Mouse (Mus musculus) frontal cortex, postnatal 36 days (tissue): ENCODE measurements around the gene Cmtm1.
"Not testable (repeated sequence)": the region's sequence is repeated elsewhere in the genome, so short reads cannot be mapped to it uniquely, and the experiment has no call there.

Source experiments
- DNase-seq, 2 experiments: peaks; one replicate each; pipeline ENCODE4 v3.0.0; 2022; ENCODE audit warnings: low spot score in 2 of 2

Cmtm1 gene

GRCm38 (mm10) chr8:104309441-104310155 lies at the start of gene Cmtm1, which contains the start of gene Gm45711:
Gene Cmtm1 (minus strand): TSS chr8:104310145.
Gene Gm45711 (minus strand): TSS chr8:104310081.
- DNase-seq = not testable (repeated sequence)

DNA sequence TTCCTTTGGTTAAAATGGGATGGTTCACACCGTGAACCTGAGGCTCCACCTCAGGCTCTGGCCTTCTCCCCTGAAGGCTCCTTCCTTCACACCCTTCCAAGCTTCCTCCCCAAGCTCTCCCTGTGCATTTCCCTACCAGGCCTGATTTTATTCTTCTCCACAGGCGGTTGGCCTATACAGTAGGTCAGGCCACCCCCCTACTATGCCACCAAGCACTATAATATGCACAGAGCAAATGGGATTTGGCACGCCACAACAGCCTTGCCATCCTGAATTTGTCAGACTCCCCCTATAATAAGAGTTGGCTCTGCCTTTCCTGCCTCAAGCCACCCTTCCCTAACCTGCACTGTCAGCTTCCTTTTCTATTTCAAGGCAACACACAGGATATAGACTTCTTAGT lies 48.7 kb upstream of the Cmtm1 start:
- no peak for DNase-seq

- no peak for DNase-seq
Observed at GRCm38 (mm10) chr8:104354504-104354903, 44.6 kb upstream of the Cmtm1 start.

DNA sequence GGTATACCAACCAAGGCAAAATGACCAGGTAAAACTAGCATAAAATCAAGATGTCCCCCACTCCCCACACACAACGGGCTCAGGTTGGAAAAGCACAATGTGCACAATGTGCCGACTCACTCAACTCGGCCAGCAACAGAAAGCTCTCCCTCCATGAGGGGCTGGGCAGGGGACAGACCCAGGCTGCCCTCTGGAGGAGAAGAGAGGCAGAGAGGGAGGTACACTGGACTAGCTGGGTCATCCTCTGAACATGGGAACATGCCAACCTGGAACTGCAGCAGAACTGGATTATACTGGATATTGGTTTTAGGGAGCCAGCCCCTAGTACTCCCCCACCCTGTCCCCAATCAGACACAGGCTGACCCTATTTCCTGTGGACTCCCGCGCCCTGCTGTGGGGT lies 43.2 kb upstream of the Cmtm1 start:
- no peak for DNase-seq

- DNase-seq = no peak
Observed at GRCm38 (mm10) chr8:104350047-104350446, 40.1 kb upstream of the Cmtm1 start.

- DNase-seq = no peak
Observed at GRCm38 (mm10) chr8:104348971-104349370, 39.0 kb upstream of the Cmtm1 start.

- no peak for DNase-seq
Observed at GRCm38 (mm10) chr8:104346706-104347105, 36.8 kb upstream of the Cmtm1 start.

- DNase-seq = no peak
Observed at GRCm38 (mm10) chr8:104344622-104345021, 34.7 kb upstream of the Cmtm1 start.

GRCm38 (mm10) chr8:104343957-104344356 lies 34.0 kb upstream of the Cmtm1 start:
- DNase-seq = peak; percentile 82 to 84

- no peak for DNase-seq
Observed at GRCm38 (mm10) chr8:104342426-104342825, 32.5 kb upstream of the Cmtm1 start.

DNA sequence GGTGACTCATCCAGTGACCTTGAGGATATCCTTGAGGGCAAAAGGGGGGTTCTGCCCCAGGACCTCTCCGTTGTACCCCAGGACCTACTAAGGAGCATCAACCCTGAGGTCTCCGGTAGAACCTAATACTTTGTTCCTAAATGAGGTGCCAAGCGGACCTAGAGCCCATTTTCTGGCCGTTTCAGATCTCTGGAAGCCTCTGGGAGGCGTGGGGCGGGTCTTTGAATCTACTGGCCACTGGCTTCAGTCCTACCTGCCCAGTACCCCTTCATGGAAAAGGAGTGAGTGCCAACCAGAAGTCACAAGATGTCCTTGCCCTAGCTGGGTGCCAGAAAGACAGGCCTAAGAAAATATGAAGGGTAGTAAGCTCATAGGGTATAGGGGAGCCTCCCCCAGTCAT lies 31.7 kb upstream of the Cmtm1 start:
- DNase-seq = no peak

- no peak for DNase-seq
Observed at GRCm38 (mm10) chr8:104341106-104341561, 31.2 kb upstream of the Cmtm1 start.

GRCm38 (mm10) chr8:104340233-104341105 lies 30.5 kb upstream of the Cmtm1 start:
- DNase-seq = peak; percentile 40 to 41

DNA sequence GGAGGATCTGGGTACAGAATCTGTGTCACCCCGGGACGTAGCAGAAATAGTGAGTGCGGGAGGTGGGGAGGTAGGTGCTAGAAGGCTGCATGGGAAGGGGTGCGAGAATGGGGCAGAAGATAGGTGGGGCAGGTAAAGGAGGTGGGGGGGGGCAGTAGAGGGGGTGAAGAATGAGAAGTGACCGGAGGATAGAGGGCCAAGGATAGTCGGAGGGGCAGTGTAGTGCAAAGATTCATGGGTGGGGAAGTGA lies 30.0 kb upstream of the Cmtm1 start:
- DNase-seq = no peak

- no peak for DNase-seq
Observed at GRCm38 (mm10) chr8:104339229-104339982, 29.5 kb upstream of the Cmtm1 start, which contains the start of gene Cmtm3. Gene Cmtm3 (plus strand): TSS chr8:104339410.

DNA sequence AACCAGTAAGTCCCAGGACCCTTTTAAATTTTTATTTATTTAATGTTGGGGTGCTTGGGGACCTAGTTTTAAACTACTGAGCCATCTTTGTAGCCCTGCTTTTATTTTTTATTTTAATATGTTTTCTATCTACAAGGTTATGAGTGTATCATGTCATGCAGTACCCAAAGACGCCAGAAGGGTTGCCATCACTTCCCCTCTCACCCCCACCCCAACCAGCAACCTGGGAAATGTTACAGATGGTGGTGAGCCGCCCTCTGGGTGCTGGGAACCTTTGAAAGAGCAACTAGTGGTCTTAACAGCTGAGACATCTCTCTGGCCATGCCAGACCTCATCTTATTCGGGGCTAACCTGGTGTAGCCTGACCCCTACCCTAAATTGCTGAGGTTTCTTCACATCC lies 27.9 kb upstream of the Cmtm1 start:
- no peak for DNase-seq

GRCm38 (mm10) chr8:104336806-104337205 lies 26.9 kb upstream of the Cmtm1 start:
- DNase-seq = no peak

GRCm38 (mm10) chr8:104334196-104334595 lies 24.3 kb upstream of the Cmtm1 start:
- DNase-seq = no peak

DNA sequence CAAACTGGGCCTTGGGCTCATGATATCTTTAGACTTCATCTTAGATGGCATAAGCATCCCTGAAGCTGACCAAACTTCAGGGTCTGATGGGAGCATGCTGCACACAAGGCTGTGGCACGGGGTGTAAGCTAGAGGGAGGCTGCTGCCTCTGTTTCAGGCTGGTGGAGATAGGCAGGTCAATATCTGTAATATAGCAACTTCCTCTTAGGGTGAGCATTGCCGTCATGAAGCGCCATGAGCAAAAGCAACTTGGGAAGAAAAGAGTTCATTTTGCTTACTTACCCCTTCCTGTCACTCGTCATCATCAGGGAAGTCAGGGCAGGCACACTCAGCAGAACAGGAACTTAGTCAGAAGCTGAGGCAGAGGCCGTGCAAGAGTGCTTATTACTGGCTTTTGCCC lies 23.8 kb upstream of the Cmtm1 start:
- no peak for DNase-seq

GRCm38 (mm10) chr8:104332665-104333631 lies 23.0 kb upstream of the Cmtm1 start:
- DNase-seq = no peak

DNA sequence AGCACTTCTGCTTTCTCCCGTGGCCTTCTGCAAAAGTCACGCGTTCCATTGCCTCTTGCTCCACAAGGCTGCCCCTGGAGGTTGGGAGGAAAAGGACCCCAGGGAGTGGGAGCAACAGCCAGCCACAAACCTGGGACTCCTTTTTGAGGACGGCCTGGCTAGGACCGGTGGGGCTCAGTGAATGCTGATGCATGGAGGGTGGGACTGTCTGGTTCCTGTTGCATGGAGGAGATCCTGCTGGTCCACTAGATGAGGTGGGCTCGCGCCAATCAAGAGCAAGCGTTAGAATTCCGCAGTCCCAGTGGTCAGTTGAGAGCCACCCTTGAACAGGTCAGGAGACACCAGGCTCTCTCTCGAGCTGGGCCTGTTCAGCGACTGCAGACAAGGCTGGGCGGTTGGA lies 12.0 kb upstream of the Cmtm1 start, which contains the start of gene Cmtm2b:
Gene Cmtm2b (plus strand): TSS at position 301 of the 400 bp plus-strand sequence.
- not testable (repeated sequence) for DNase-seq
